Mouse (Mus musculus): Measurements from ENCODE around the gene Rps27. TPM values are rescaled to one million over a fixed set of nuclear protein-coding genes. Genes with fewer than 3 reads are reported as not detected.

The Rps27 gene
- total RNA-seq, 2 experiments from 2014 or later = 1,145 to 1,256 TPM

DNA sequence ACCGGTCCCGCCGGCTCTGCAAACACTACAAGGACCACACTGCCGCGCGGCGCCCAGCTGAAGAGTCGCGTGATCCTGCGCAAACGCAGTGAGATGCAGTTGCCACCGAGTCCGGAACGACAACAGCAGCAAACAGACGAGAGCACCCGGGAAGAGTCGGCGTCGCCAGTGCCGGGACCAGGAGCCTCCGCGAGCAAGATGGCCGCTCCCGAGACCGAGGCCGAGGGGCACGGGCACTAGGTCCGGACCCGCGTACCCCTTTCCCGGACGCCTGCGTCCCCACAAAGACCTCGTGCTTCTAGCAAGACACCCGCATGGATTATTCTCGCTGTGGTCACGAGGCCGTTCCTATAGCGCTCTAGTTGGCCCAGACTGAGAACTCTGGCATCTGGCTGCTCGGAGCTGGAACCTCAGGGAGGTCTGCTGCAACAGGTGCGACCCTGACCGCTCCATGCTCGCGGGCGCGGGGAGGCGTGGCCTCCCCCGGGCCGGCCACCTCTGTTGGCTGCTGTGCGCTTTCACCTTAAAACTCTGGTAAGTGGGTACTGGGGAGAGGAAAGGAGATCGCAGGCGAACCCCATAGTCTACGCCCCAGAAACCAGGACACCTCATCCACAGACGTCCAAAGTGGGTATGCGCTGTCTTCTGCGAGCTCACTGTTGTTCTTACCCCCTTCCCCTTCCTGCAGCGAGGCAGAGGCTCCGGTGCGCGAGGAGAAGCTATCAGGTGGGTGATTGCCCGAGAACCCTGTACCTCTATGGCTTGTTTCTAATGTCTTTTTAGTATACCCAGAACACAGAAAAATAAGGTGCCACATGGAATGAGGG is 18.3 kb upstream of the Rps27 start, which contains the start of gene Jtb:
TSS of gene Jtb (plus strand) at position 91 of the 827 bp plus-strand sequence.
- peak; percentile 93 for DNase-seq
- intact Hi-C loops (cut with DNase I) = no loop called here

GRCm38 (mm10) chr3:90231075-90231474 is 17.6 kb upstream of the Rps27 start:
- intact Hi-C loops (cut with DNase I) = no loop called here

DNA sequence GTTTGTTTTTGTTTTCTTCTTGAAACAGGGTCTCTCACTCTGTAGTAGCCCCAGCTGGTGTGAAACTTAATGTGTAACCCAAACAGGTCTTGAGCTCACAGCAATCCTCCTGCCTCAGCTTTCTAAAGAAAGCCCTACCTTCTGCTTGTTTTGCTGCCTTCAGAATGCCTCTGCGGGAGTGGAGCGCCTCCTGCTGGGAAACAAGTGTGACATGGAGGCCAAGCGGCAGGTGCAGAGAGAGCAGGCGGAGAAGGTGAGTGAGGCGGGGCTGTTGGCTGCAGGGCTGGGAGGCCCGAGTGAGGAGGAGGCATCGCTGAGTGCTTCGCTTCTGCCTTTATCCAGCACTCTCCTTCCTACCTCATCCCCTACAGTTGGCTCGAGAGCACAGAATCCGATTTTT is 10.9 kb upstream of the Rps27 start:
- DNase-seq = no peak
- intact Hi-C loops (cut with DNase I) = loop anchor here (5.0 kb wide), 1 partner anchor 148 kb away; no protein-coding TSS in a partner anchor

More at GRCm38 (mm10) chr3:90231075-90231474, 17.6 kb upstream of the Rps27 start:
- no peak for DNase-seq

GRCm38 (mm10) chr3:90222941-90223340 is 9.5 kb upstream of the Rps27 start:
- intact Hi-C loops (cut with DNase I) = loop anchor here (5.0 kb wide), 1 partner anchor 149 kb away; no protein-coding TSS in a partner anchor
- no peak for DNase-seq

DNA sequence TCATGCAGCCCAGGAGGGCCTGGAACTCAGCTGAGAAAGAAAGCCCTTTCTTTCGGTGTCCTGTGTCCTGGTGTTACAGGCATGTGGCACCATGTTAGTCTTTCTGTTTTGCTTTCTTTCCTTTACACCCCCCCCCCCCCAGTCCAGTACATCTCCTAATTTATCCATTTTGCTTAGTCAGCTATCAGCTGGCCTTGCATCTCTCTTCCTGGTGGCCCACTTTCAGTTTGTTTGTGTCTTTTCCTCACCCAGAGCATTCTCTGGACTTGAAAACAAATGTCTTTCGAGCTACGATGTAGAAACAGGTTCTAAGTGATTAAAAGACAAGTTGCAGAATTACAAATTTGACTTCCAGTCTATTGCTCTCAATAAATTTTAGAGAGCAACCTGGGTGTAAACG is 9.0 kb upstream of the Rps27 start:
- intact Hi-C loops (cut with DNase I) = loop anchor here (5.0 kb wide), 1 partner anchor 150 kb away; no protein-coding TSS in a partner anchor
- no peak for DNase-seq

DNA sequence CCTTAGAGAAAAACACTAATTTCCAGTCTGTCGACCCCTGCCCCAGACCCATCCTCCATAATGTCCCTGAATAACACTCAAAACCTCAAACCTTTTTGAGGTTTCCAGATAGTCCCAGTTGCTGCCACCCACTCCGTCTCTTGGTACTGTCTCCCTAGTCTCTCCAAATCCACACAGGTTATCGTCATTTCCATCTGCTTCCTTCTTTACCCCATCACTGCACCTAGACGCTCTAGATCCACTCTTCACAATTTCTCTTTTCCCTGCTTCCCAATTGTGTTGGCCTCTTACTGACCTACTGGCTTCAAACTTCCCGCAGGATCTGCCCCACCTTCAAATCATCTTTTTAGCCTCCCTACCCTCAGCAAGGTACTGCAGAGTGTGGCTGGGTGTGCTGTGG is 7.7 kb upstream of the Rps27 start:
- no peak for DNase-seq
- intact Hi-C loops (cut with DNase I) = loop anchor here (5.0 kb wide), 1 partner anchor 151 kb away; no protein-coding TSS in a partner anchor

- intact Hi-C loops (cut with DNase I) = loop anchor here (5.0 kb wide), 1 partner anchor 152 kb away; no protein-coding TSS in a partner anchor
- peak; percentile 76 for DNase-seq
Observed at GRCm38 (mm10) chr3:90220531-90220951, 7.1 kb upstream of the Rps27 start.

DNA sequence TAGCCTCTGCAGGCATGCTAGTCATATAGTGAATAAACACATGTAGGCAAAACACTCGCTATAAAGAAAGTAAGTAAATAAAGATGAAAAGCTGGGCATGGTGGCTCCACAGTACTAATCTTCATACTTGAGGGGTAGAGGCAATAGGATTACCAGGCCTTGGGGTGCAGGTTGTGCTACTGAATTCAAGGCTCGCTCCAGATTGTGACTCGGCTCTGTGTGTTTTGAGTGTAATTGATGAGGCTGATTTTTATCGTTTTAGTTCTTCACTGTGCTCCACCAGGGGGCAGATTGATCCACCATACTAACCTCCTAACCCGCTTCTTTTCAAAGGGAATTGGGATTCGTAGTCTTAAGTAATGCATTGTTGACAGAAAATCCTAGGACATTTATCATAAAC is 6.6 kb upstream of the Rps27 start:
- intact Hi-C loops (cut with DNase I) = loop anchor here (5.0 kb wide), 1 partner anchor 152 kb away; no protein-coding TSS in a partner anchor
- DNase-seq = peak; percentile 51

DNA sequence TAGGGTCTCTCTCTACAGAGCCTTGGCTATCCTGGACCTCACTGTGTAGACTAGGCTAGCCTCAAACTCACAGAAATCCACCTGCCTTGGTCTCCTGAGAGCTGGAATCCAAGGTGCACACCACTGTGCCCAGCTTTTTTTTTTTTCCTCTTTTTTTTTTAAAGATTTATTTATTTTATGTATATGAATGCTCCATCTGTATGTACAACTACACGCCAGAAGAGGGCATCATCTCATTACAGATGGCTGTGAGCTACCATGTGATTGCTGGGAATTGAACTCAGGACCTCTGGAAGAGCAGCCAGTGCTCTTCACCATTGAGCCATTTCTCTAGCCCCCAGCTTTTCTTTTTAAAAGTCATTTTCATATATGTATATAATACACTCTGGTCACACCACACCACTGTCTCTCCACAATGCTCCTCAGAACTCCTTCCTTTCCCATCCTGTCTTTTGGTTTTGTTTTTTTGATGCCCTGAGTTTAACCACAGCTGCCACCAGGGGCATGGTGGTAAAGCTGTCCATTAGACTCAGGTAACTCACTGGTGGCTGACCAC is 2.5 kb upstream of the Rps27 start:
- DNase-seq = no peak
- intact Hi-C loops (cut with DNase I) = no loop called here

GRCm38 (mm10) chr3:90213956-90214684 is 669 bp upstream of the Rps27 start:
- intact Hi-C loops (cut with DNase I) = no loop called here
- no peak for DNase-seq

- intact Hi-C loops (cut with DNase I) = no loop called here
- no peak for DNase-seq
Observed at GRCm38 (mm10) chr3:90212723-90213122, 728 bp downstream of the Rps27 start.

DNA sequence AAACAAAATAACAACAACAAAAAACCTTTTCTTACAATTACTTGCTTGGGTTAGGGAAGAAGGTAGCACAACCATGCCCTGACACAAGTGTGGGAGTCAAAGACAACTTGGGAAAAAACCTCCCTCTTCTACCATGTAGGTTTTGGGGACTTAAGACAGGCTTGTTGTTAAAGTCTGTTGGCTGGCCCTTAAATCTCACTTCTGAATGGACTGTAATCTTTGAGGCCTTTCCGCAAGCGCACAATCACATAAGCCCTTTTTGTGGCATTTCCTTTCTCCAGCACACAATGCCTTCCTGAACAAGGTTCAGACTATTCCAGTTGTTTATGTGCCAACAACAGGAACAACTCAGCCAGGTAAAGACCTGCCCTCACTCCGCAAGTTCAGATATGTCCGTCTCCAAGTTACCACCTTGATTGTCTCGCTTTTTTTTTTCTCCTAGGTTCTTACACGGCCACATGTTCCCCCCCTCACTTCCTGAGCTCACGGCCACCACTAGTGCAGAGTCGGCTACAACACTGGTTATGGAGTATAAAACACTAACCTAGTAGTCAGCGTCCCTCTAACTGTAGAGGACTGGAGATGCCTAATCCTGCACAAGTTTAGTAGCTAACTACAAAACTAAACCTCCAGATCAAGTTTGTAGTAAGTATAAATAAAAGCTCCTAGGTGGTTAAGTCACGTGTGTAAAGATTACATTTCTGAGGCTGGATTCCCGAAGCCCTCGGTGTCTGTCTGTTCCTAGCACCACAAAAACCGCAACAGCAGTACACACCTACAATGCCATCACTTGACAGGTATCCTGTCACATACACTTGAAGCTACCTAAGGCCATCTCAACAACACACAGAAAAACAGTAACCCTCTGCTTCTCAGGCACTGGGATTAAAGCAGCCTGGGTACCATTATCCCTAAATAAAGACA is 1.7 kb downstream of the Rps27 start:
- intact Hi-C loops (cut with DNase I) = no loop called here
- DNase-seq = no peak

GRCm38 (mm10) chr3:90209908-90210566 is 3.4 kb downstream of the Rps27 start:
- no peak for DNase-seq
- intact Hi-C loops (cut with DNase I) = no loop called here

DNA sequence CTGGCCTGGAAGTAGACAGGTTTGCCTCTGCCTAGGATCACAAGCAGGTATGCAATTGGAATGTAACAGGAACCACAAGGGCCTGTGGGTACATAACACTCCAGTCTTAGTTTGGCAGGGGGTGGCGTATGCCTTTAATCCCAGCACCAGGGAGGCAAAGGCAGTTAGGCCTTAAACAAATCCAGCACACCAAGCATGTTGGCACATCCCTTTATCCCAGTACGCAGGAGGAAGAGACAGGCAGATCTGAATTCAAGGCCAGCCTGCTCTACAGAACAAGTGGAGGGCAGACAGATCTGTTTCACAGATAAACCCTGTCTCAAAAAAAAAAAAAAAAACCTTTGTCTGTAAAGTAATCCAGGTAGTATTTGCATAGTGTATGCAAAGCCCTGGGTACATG is 4.8 kb downstream of the Rps27 start:
- DNase-seq = no peak
- intact Hi-C loops (cut with DNase I) = no loop called here

- DNase-seq = no peak
- intact Hi-C loops (cut with DNase I) = no loop called here
Observed at GRCm38 (mm10) chr3:90204582-90204981, 8.9 kb downstream of the Rps27 start.

DNA sequence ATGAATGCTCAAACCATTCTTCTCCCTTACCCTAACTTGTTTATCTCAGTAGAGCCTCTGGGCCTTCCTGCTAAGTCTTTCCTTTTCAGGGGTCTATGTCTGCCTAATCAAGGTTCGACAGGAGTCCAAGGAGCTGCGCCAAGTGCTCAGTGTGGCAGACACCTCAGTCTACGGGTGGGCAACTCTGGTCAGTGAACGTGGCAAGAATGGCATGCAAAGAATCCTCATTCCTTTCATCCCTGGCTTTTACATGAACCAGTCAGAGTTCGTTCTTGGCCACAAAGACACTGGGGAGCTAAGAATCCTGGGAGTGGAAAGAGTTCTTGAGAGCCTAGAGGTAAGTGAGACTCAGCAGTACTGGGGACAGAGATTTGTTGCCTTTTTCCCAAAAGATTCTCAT is 9.8 kb downstream of the Rps27 start:
- DNase-seq = no peak
- intact Hi-C loops (cut with DNase I) = no loop called here

DNA sequence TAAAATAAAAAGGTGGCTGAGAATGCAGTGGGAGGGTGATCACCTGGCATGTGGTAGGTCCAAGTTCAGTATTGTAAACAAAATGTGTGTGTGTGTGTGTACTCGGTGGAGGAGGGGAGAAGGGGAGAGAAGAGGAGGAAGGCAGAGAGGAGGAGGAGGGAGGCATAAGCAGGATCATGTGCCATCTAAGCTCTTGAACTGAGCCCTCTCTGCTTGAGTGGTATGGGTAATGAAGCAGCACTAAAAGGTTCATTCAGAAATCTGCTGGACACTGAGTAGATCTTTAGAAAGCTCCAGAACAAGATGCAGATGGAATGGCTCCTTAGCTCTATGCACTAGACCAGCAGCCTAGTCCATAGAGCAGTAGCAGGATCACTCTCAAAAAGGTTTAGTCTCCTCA is 10.6 kb downstream of the Rps27 start:
- intact Hi-C loops (cut with DNase I) = no loop called here
- DNase-seq = no peak

DNA sequence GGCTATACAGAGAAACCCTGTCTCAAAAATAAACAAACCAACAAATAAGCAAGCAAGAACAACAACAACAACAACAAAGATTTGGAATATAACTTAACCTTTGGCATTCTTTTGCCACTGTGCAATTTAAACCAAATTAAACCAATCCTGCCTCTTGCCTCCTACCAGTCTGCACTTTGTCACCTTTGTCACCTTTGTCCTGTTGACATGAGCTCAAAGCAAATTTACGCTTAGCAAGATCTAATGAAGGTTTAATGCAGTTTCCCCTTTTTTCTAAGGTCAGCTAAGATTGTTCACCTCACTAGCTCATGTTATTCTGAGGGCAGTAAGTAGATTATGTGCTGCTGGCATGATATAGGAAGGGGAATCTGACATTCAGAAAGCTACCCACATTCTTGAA is 15.9 kb downstream of the Rps27 start:
- no peak for DNase-seq
- intact Hi-C loops (cut with DNase I) = no loop called here

DNA sequence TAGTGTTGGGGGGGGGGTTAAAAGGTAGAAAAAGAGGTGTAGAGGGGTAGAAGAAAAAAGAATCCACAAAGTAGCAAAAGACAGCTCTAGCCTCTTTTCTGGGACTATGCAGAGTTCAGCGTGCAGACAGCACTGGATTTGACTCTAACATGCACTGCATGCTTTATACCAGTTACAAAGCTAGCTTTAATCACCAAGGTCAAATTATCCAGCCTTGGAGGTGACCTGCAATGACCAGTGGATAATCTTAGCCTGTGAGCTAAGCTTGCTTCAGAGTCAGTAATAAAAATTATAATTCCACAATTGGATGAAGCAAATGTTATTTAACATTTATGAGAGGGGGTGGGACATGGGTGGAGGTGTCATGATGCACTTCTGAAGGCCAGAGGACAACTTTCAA is 17.8 kb downstream of the Rps27 start:
- DNase-seq = no peak
- intact Hi-C loops (cut with DNase I) = no loop called here

DNA sequence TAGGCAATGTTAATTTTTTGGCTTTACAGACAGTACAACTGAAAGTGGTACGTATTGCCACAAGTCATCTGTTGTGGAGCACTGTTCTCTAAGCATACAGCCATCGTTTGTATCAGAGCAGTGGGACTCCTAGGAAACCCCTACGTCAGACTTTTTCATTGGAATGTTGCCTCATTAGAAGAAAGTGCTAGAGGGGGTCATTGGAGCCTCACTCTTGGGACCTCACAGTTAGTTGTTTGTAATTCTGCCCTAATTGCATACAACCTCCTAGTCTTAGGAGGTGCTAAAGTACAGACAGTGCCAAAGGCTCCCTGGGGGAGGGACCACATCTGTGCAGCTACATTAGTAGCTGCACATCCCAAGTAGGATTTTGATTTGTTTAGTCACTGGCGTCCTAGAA is 18.7 kb downstream of the Rps27 start:
- intact Hi-C loops (cut with DNase I) = no loop called here

More for the DNA sequence above, 18.7 kb downstream of the Rps27 start:
- no peak for DNase-seq
